Mouse (Mus musculus) embryo, embryonic 10.5 days (tissue): Measurements from ENCODE around the gene Tsfm.

Source experiments
- DNase-seq: peaks from one replicate; pipeline ENCODE4 v3.0.0-alpha.2; 2015; ENCODE audit warnings: low spot score

The Tsfm gene

GRCm38 (mm10) chr10:127041774-127042338 is 11.2 kb upstream of the Tsfm start:
- peak; percentile 93 for DNase-seq

GRCm38 (mm10) chr10:127041274-127041766 is 10.7 kb upstream of the Tsfm start, which contains the start of the genes Mettl1 and Eef1akmt3:
Gene Mettl1 (plus strand): TSS chr10:127041414.
Gene Eef1akmt3 (minus strand): TSS chr10:127041513.
- peak; percentile 64 for DNase-seq

- DNase-seq, result peak; percentile 34
Measured at GRCm38 (mm10) chr10:127040569-127041214, 10.1 kb upstream of the Tsfm start.

- DNase-seq, result no peak
Measured at GRCm38 (mm10) chr10:127037641-127038040, 7.0 kb upstream of the Tsfm start.

GRCm38 (mm10) chr10:127036273-127036672 is 5.6 kb upstream of the Tsfm start:
- no peak for DNase-seq

- no peak for DNase-seq
Measured at GRCm38 (mm10) chr10:127033301-127033741, 2.7 kb upstream of the Tsfm start.

GRCm38 (mm10) chr10:127018422-127018821 is 12.2 kb downstream of the Tsfm start:
- DNase-seq, result no peak

GRCm38 (mm10) chr10:127017071-127017470 is 13.6 kb downstream of the Tsfm start:
- DNase-seq, result no peak

- DNase-seq, result peak; percentile 17
Measured at GRCm38 (mm10) chr10:127016488-127016887, 14.2 kb downstream of the Tsfm start.

GRCm38 (mm10) chr10:127003806-127004205 is 26.8 kb downstream of the Tsfm start:
- no peak for DNase-seq

GRCm38 (mm10) chr10:127003334-127003733 is 27.3 kb downstream of the Tsfm start:
- DNase-seq, result no peak

- DNase-seq, result no peak
Measured at GRCm38 (mm10) chr10:127002765-127003164, 27.9 kb downstream of the Tsfm start.

GRCm38 (mm10) chr10:127002056-127002455 is 28.6 kb downstream of the Tsfm start:
- no peak for DNase-seq

- no peak for DNase-seq
Measured at GRCm38 (mm10) chr10:127001297-127001696, 29.3 kb downstream of the Tsfm start.

GRCm38 (mm10) chr10:127000529-127000928 is 30.1 kb downstream of the Tsfm start, which contains the start of gene Avil:
Gene Avil (plus strand): TSS chr10:127000709.
- DNase-seq, result no peak

GRCm38 (mm10) chr10:126997340-126998113 is 33.1 kb downstream of the Tsfm start:
- no peak for DNase-seq

GRCm38 (mm10) chr10:126993621-126994020 is 37.0 kb downstream of the Tsfm start:
- DNase-seq, result no peak

GRCm38 (mm10) chr10:126991676-126992075 is 39.0 kb downstream of the Tsfm start:
- DNase-seq, result no peak

- peak; percentile 92 for DNase-seq
Measured at GRCm38 (mm10) chr10:126990313-126991056, 40.2 kb downstream of the Tsfm start.

GRCm38 (mm10) chr10:126988513-126989165 is 42.0 kb downstream of the Tsfm start:
- DNase-seq, result no peak
